Mouse (Mus musculus) liver, adult 2 months (tissue): Measurements from ENCODE around the gene Gm47791. TPM values are rescaled to one million over a fixed set of nuclear protein-coding genes. Genes with fewer than 3 reads are reported as not detected.
A peak's percentile ranks its signal among the peaks of the same experiment; 100 is the strongest.

ENCODE experiments used
- DNase-seq: peaks from one replicate; pipeline ENCODE4 v3.0.0-alpha.2; 2011; ENCODE audit warnings: low read depth, low spot score; ENCODE audit errors: extremely low read depth
- H3K27ac ChIP-seq: fragments of 200-500 bp; replicated peaks from 2 replicates; pipeline ENCODE4 v1.5.1; 2012; ENCODE audit warnings: low read depth, mild to moderate bottlenecking, control low read depth, inconsistent platforms, low read length; ENCODE audit not compliant: insufficient read depth
- H3K27me3 ChIP-seq: fragments of 200-500 bp; 2 replicates; pipeline ENCODE4 v1.6.1; 2012; ENCODE audit warnings: mild to moderate bottlenecking, moderate library complexity, low read length, inconsistent platforms; ENCODE audit not compliant: control insufficient read depth, insufficient read depth
- H3K36me3 ChIP-seq: fragments of 200-500 bp; 2 replicates; pipeline ENCODE4 v1.6.1; 2012; ENCODE audit warnings: low read length, inconsistent platforms; ENCODE audit not compliant: control insufficient read depth, insufficient read depth
- H3K4me1 ChIP-seq: fragments of 200-500 bp; 2 replicates; pipeline ENCODE4 v1.6.1; 2011; ENCODE audit warnings: low read length; ENCODE audit not compliant: control insufficient read depth, insufficient read depth
- H3K4me3 ChIP-seq: fragments of 200-500 bp; 2 replicates; pipeline ENCODE4 v1.5.1; 2011; ENCODE audit warnings: low read depth, mild to moderate bottlenecking, control low read depth, low read length, moderate library complexity; ENCODE audit not compliant: insufficient read depth
- H3K79me2 ChIP-seq: fragments of 200-500 bp; 2 replicates; pipeline ENCODE4 v1.6.1; 2012; ENCODE audit warnings: inconsistent platforms, mild to moderate bottlenecking, low read length, moderate library complexity; ENCODE audit not compliant: control insufficient read depth, insufficient read depth
- H3K9ac ChIP-seq: fragments of 200-500 bp; 2 replicates; pipeline ENCODE4 v1.6.1; 2012; ENCODE audit warnings: low read depth, mild to moderate bottlenecking, control low read depth, inconsistent platforms, low read length
- CTCF ChIP-seq: fragments of 200-500 bp; IDR thresholded peaks from 2 replicates; pipeline ENCODE4 v1.5.1; 2011; ENCODE audit warnings: low read depth, low read length, control low read depth
- POLR2A ChIP-seq: fragments of 200-500 bp; IDR thresholded peaks from 2 replicates; pipeline ENCODE4 v1.6.1; 2011; ENCODE audit warnings: low read length, control low read depth; ENCODE audit not compliant: insufficient read depth; ENCODE audit errors: extremely low read depth
- WGBS: fragments of 180-500 bp; shearing (Covaris S2); methylation state at CpG from one replicate; pipeline ENCODE4 v1.1.7; 2018; 5-methylcytosine and 5-hydroxymethylcytosine counted together
- polyA plus RNA-seq: library from polyadenylated mRNA; depleted of rRNA; stranded (reverse); fragments of >200 nt; gene quantifications from 2 replicates; pipeline ENCODE4 v1.2.3, GENCODE M21; 2012
- total RNA-seq: library from RNA; depleted of rRNA; stranded (reverse); fragments of >200 nt; gene quantifications from 2 replicates; pipeline ENCODE4 v1.2.3, GENCODE M21; 2014

The Gm47791 gene
- total and polyA plus RNA-seq, 2 experiments, result not detected

DNA sequence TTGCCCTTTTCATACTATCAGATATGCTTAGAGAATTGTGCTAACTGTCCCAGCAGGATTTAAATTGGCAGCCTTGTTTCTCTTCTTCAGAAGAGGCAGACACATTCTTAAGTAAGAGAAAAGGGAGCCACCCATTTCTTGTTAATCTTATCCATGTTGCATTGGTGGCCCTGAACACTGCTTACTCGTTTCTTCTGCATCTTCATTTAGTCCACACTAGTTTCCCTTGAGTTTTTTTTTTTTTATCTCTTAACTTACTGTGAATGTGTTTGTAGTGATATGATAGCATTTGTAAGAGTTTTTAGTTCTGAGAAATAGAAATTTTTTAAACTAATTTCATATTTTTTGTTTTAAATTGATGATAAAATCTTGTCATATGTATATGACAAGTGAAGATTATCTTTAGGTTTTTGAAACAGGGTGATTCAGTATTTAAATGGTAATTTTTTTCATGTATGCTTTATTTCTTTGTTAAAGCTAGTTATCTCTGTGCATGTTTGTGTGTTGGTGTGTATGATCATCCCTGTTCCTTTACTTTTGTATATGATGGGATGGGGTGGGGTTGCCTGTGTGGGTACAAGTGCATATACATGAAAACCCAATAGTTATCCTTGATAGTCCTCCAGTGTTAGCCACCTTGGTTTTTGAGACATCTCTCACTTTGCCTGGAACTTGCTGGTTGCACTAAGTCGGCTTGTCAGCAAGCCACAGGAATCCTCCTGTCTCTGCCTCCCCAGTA, 23.2 kb downstream of the Gm47791 start:
- Histone ChIP-seq H3K9ac (no peak overlapping the region), H3K27me3 (no peaks in the 10 kb centered on the region), H3K27ac (no peak overlapping the region), H3K4me1 (no peaks in the 10 kb centered on the region), H3K79me2 (no peaks in the 10 kb centered on the region; the same call in 1 of the 2 replicates), H3K36me3 (peaks cover 27% of the 10 kb centered on the region), H3K4me3 (no peak overlapping the region)
- no peak for TF ChIP-seq CTCF
- TF ChIP-seq POLR2A, result no peak
- DNase-seq, result no peak
- 89% methylated on average over 2 of the region's 2 CpGs for WGBS

DNA sequence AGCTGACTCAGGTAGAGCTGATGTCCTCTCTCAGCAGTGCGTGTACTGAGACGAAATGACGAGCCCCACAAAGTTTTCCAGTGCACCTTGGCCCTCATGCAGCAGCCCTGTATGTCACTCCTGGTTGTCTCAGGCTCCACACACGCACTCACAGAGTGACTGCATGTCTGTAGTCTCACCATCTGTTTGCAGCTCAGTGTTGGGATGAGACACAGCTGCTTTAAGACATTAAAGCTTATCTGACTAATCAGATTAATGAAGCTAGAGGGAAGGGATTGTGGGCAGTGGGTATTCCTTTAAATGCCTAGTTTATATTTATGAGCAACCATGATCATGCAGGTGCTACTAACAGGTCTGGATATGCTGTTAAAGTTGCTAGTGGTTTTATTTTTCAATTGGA, 24.6 kb downstream of the Gm47791 start:
- TF ChIP-seq CTCF (no peak), POLR2A (no peak)
- H3K79me2 ChIP-seq, result no peaks in the 10 kb centered on the region; the same call in 1 of the 2 replicates
- H3K4me1 ChIP-seq, result no peaks in the 10 kb centered on the region
- no peak for DNase-seq
- no peak overlapping the region for H3K9ac ChIP-seq
- no peak overlapping the region for H3K4me3 ChIP-seq
- 91% methylated on average over 4 of the region's 4 CpGs for WGBS
- peaks cover 31% of the 10 kb centered on the region for H3K36me3 ChIP-seq
- no peak overlapping the region for H3K27ac ChIP-seq
- no peaks in the 10 kb centered on the region for H3K27me3 ChIP-seq

DNA sequence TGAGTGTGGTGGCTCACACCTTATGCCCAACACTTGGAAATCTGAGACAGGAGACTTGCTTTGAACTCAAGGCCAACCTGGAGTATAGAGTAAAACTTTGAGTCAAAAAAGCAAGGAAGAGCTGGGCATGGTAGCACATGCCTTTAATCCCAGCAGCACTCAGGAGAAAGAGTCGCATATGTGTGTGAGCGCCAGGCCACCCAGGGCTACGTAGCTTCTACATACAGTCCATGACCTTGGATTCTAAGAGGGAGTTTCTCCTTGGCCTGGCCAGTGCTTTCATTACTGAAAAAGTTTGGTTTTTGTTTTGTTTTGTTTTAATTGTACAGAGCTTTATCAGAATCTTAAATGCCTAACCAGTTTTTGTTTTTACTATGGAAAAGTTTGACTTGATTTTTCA, 27.1 kb downstream of the Gm47791 start:
- Histone ChIP-seq H3K36me3 (peaks cover 32% of the 10 kb centered on the region), H3K9ac (no peak overlapping the region), H3K27me3 (no peaks in the 10 kb centered on the region), H3K27ac (no peak overlapping the region), H3K4me1 (no peaks in the 10 kb centered on the region), H3K4me3 (no peak overlapping the region), H3K79me2 (peaks cover 2% of the 10 kb centered on the region; the same call in 1 of the 2 replicates)
- TF ChIP-seq POLR2A (no peak), CTCF (no peak)
- 90% methylated on average over 3 of the region's 3 CpGs for WGBS
- DNase-seq, result no peak

DNA sequence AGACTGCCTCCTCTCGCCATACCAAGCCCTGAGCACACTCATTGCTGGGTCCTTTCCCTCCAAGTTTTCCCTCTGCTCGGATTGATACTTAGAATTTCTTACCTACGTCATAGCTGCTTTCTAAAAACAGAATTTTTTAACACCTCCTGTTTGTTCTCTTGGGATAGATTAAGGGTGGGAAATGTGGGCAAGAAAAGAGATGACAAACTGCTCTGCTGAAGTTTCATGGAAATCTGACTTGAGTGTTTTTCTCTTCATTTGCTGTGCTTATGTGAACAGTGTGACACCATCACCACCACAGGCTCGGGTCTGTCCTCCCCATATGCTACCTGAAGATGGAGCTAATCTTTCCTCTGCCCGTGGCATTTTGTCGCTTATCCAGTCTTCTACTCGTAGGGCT, 29.5 kb downstream of the Gm47791 start:
- peaks cover 2% of the 10 kb centered on the region; the same call in 1 of the 2 replicates for H3K79me2 ChIP-seq
- TF ChIP-seq CTCF (no peak), POLR2A (no peak)
- H3K36me3 ChIP-seq, result peaks cover 39% of the 10 kb centered on the region
- WGBS, result 91% methylated on average over 7 of the region's 7 CpGs
- H3K27me3 ChIP-seq, result no peaks in the 10 kb centered on the region
- no peak for DNase-seq
- H3K27ac ChIP-seq, result no peak overlapping the region
- no peak overlapping the region for H3K4me3 ChIP-seq
- H3K4me1 ChIP-seq, result no peaks in the 10 kb centered on the region
- no peak overlapping the region for H3K9ac ChIP-seq

GRCm38 (mm10) chr1:82738066-82738465, 33.0 kb downstream of the Gm47791 start:
- no peaks in the 10 kb centered on the region for H3K4me1 ChIP-seq
- peak; percentile 10 for DNase-seq
- H3K79me2 ChIP-seq, result peaks cover 5% of the 10 kb centered on the region; the same call in 1 of the 2 replicates
- H3K9ac ChIP-seq, result no peak overlapping the region
- H3K36me3 ChIP-seq, result peaks cover 59% of the 10 kb centered on the region
- WGBS, result 76% methylated on average over 1 of the region's 1 CpGs
- H3K27me3 ChIP-seq, result no peaks in the 10 kb centered on the region
- TF ChIP-seq POLR2A, result no peak
- no peak for TF ChIP-seq CTCF
- no peak overlapping the region for H3K27ac ChIP-seq
- no peak overlapping the region for H3K4me3 ChIP-seq

GRCm38 (mm10) chr1:82733357-82733756, 37.7 kb downstream of the Gm47791 start:
- H3K79me2 ChIP-seq, result peaks cover 3% of the 10 kb centered on the region; the same call in 1 of the 2 replicates
- no peak overlapping the region for H3K4me3 ChIP-seq
- H3K36me3 ChIP-seq, result peaks cover 72% of the 10 kb centered on the region
- no peak for DNase-seq
- H3K4me1 ChIP-seq, result no peaks in the 10 kb centered on the region
- no peak overlapping the region for H3K27ac ChIP-seq
- WGBS, result 100% methylated on average over 1 of the region's 1 CpGs
- no peaks in the 10 kb centered on the region for H3K27me3 ChIP-seq
- no peak for TF ChIP-seq CTCF
- TF ChIP-seq POLR2A, result no peak
- H3K9ac ChIP-seq, result no peak overlapping the region
